Mouse (Mus musculus) myocyte (in vitro differentiated cells): ENCODE results near the gene Il20.

Experiments
- E2F4 ChIP-seq: IDR thresholded peaks from one replicate; pipeline ENCODE4 v1.6.1; 2011; ENCODE audit warnings: mild to moderate bottlenecking, control low read depth, moderate library complexity; ENCODE audit not compliant: insufficient read depth
- MAX ChIP-seq: IDR thresholded peaks from one replicate; pipeline ENCODE4 v1.6.1; 2011; ENCODE audit warnings: low read depth, mild to moderate bottlenecking, control low read depth
- MYOG ChIP-seq, 3 experiments: IDR thresholded peaks; one replicate each; pipeline ENCODE4 v1.6.1; 2011; ENCODE audit warnings: control low read depth in 2 of 3, low read depth in 2 of 3, mild to moderate bottlenecking in 2 of 3; ENCODE audit not compliant: insufficient read length in 2 of 3, control insufficient read depth in 1 of 3, insufficient read depth in 1 of 3
- POLR2A ChIP-seq: IDR thresholded peaks from one replicate; pipeline ENCODE4 v1.6.1; 2011; ENCODE audit warnings: low read depth, mild to moderate bottlenecking, control low read depth, moderate library complexity; ENCODE audit not compliant: insufficient read length
- TCF12 ChIP-seq: IDR thresholded peaks from one replicate; pipeline ENCODE4 v1.6.1; 2011; ENCODE audit warnings: mild to moderate bottlenecking, control low read depth; ENCODE audit not compliant: poor library complexity, insufficient read depth, severe bottlenecking
- USF1 ChIP-seq: IDR thresholded peaks from one replicate; pipeline ENCODE4 v1.6.1; 2011; ENCODE audit warnings: low read depth, mild to moderate bottlenecking, control low read depth, moderate library complexity

DNA sequence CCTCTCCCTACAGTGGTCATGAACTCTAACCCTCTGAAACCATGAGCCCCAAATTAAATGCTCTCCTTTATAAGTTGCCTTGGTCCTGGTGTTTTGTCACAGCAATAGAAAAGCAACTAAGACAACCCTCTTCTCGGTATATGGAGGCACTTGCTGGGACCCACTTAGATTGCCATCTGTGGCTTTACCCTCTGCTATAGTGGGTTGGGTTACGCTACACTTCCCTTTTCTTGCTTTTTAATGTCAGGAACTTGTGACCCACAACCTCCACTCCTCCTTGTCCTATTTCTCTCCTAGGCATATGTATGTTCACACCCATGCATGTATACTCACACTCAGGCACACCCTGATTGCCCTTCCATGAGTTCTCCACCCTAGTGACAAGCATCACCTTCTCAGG lies 38.3 kb downstream of the Il20 start:
- no peak for TF ChIP-seq USF1
- TF ChIP-seq POLR2A = no peak
- no peak for TF ChIP-seq MAX
- no peak for TF ChIP-seq MYOG (IDR thresholded peaks at IDR 0.05; ENCODE audit: control insufficient read depth in 1 of 3, insufficient read depth in 1 of 3, insufficient read length in 2 of 3, low read depth in 2 of 3)
- no peak for TF ChIP-seq E2F4
- no peak for TF ChIP-seq TCF12
